Comparison of ENCODE assay signal across 11 mouse cellular contexts in the genomic region with DNA sequence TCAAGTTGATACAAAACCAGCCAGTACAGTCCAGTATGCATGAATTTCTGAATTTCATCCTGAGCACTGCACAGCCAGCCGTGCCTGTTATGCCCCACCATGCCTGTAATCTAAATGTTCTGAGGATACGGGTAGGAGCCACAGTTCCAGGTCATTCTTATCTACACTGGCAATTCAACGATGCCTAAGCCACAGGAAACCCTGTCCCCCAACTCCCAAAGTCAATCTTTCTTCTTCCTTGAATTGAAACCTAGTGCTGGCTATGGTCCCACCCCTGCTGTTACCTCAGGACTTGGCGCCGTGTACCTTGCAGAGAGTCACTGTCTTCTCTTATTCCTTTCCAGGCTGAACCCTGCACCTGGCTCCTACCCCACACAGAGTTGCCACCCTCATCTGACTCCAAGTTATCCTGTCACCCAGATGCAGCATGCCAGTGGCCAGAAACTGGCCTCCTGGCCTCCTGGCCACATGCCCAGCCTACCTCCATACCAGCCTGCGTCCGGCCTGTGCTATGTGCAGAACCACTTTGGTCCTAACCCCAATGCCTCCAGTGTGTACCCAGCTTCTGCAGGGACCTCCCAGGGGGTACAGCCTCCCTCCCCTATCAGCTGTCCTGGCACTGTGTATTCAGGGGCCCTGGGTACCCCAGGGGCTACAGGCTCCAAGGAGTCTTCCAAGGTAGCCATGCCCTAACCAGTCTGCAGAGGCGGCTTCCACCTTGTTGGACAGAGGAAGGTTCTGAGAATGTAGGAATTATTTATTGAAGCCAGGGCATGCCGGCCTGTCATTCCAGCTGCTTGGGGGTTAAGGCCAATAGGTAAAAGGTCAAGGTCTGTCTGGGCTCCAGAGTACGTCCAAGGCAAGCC. TPM values are rescaled to one million over a fixed set of nuclear protein-coding genes. Genes with fewer than 3 reads are reported as not detected.
DNase-seq lines count a peak whose midpoint lies in the region; ATAC-seq and TF ChIP-seq lines count a peak whose summit lies in the region.
"Had no signal": no experiment of that assay in that cellular context is flagged by ENCODE, and none has a peak within 500 bp of the region (broad histone marks: within the 10 kb centered on the region; RNA-seq: fewer than 3 reads in every experiment).

No protein-coding gene starts in this region.

- peaks cover 86% of the 10 kb centered on the region for H3K4me1 ChIP-seq in E14TG2a.4 (replicated peaks; ENCODE audit: low read depth, low read length)
- H3K4me1 ChIP-seq: intestine, embryonic 15.5 days; limb, embryonic 12.5 days; midbrain, embryonic 12.5 days had no signal

- no peak for ATAC-seq in granulocyte monocyte progenitor cell, adult 5-6 weeks (replicated peaks; ENCODE audit: poor library complexity, severe bottlenecking)
- ATAC-seq: intestine, embryonic 15.5 days had no signal

- peak overlapping the region; percentile 63 for H3K4me3 ChIP-seq in E14TG2a.4 (replicated peaks; ENCODE audit: low read length)
- H3K4me3 ChIP-seq: intestine, embryonic 15.5 days; limb, embryonic 12.5 days; midbrain, embryonic 12.5 days had no signal

- H3K27me3 ChIP-seq in E14TG2a.4 (ENCODE audit: insufficient read depth, low read length): no peaks in the 10 kb centered on the region
- H3K27me3 ChIP-seq: intestine, embryonic 15.5 days; limb, embryonic 12.5 days; midbrain, embryonic 12.5 days had no signal

- H3K9me3 ChIP-seq in E14TG2a.4 (ENCODE audit: low read length): 0 out of 2 replicates have a peak, but pooled peaks cover under 1% of the 10 kb centered on the region
- H3K9me3 ChIP-seq: intestine, embryonic 15.5 days; limb, embryonic 12.5 days; midbrain, embryonic 12.5 days had no signal

- no peak for TF ChIP-seq CTCF in E14TG2a.4 (conservative IDR thresholded peaks at IDR 0.05; ENCODE audit: low read length)

- peaks cover 53% of the 10 kb centered on the region for H3K36me3 ChIP-seq in E14TG2a.4 (ENCODE audit: insufficient read depth, low read length)

- peak; percentile 22 for DNase-seq in cerebellum, adult 8-10 months
- no peak for DNase-seq in cerebellum, adult 11 months
- peak; percentile 24 for DNase-seq in c-Kit-positive CD71-positive TER-119-negative erythroid progenitor cells, embryonic 14.5 days (ENCODE audit: low read depth)
- peak; percentile 87 for DNase-seq in kidney, postnatal 14 days
- DNase-seq in layer of hippocampus, postnatal 25 days (ENCODE audit: extremely low spot score in 1 of 2, low spot score in 1 of 2): no peak
- no peak for DNase-seq in layer of hippocampus, postnatal 14 days (ENCODE audit: low spot score in 2 of 2)

RNA-seq across cellular contexts. Expression of gene Rhbdd2, which starts 10.5 kb away (rescaled TPM):
- 10 to 100 TPM; 80.1 to 81.0 TPM for total RNA-seq in layer of hippocampus, postnatal 25 days (2021)
- 10 to 100 TPM; 66.9 to 71.7 TPM for total RNA-seq in layer of hippocampus, postnatal 14 days (2021)
- 14.1 and 19.1 TPM in 2 replicates for total RNA-seq in granulocyte monocyte progenitor cell, adult 5-6 weeks (2014; fragmentation: Nextera tagmentation)
- total RNA-seq in granulocyte monocyte progenitor cell, adult 5-6 weeks (2017): 4.3 and 8.2 TPM in 2 replicates

RNA-seq across cellular contexts. Expression of gene Por, which starts 26.9 kb away (rescaled TPM):
- 100 to 1,000 TPM in 1 of 2 experiments, 10 to 100 TPM in 1; 100.0 to 102 TPM for total RNA-seq in layer of hippocampus, postnatal 25 days (2021)
- total RNA-seq in layer of hippocampus, postnatal 14 days (2021): 10 to 100 TPM; 81.9 to 87.8 TPM
- 26.7 and 34.3 TPM in 2 replicates for total RNA-seq in granulocyte monocyte progenitor cell, adult 5-6 weeks (2014; fragmentation: Nextera tagmentation)
- 20.6 and 28.7 TPM in 2 replicates for total RNA-seq in granulocyte monocyte progenitor cell, adult 5-6 weeks (2017)

Comparison
In these comparisons a context has a peak if more than half of its experiments do, and no peak if none do; other contexts are left out.
1. DNase-seq: peak in cerebellum, adult 8-10 months (single experiment), c-Kit-positive CD71-positive TER-119-negative erythroid progenitor cells, embryonic 14.5 days (single experiment) and kidney, postnatal 14 days (single experiment); none in cerebellum, adult 11 months (single experiment), layer of hippocampus, postnatal 25 days (0 of 2) and layer of hippocampus, postnatal 14 days (0 of 2).